Mouse (Mus musculus): ENCODE results near the gene Pigs. TPM values are rescaled to one million over a fixed set of nuclear protein-coding genes. Genes with fewer than 3 reads are reported as not detected.

Pigs gene
- total RNA-seq, 2 experiments from 2014 or later, result 56.2 to 62.4 TPM

GRCm38 (mm10) chr11:78333992-78334391 is 5.8 kb downstream of the Pigs start:
- DNase-seq (ENCODE audit: low spot score in 2 of 2), result no peak

DNA sequence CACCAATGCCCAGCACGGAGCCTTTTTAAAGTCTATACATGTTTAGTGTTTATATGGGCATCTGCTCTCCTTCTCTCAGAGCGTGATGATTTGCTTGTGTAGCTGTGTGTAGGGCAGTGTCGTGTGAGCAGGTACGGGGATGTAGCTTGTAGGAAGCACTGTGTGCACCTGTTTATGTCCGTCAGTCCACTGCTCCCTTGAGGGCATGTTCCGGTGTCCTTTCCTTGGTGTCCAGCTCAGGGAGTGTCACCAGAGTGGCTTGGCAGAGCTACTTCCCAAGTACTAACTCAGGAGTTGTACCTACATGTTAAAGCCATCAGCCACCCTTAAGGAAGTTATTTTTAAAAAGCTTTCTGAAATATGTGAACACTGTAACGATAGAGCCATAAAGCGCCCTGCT is 8.8 kb downstream of the Pigs start:
- DNase-seq (ENCODE audit: low spot score in 2 of 2), result no peak

DNA sequence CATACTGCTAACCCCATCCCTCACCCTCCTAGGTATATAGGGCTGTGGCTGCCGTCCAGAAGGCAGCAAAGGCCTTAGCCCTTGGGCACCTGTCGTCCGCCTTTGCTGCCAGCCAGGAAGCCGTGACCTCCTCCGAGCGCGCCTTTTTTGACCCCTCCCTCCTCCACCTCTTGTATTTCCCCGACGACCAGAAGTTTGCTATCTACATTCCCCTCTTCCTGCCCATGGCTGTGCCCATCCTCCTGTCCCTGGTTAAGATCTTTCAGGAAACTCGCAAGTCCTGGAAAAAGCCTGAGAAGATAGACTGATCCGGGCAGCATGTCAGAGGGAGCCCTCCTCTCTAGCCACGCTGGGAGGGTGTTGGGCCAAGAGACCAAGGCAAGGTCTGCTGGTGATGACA is 13.5 kb downstream of the Pigs start:
- no peak for DNase-seq (ENCODE audit: low spot score in 2 of 2)

DNA sequence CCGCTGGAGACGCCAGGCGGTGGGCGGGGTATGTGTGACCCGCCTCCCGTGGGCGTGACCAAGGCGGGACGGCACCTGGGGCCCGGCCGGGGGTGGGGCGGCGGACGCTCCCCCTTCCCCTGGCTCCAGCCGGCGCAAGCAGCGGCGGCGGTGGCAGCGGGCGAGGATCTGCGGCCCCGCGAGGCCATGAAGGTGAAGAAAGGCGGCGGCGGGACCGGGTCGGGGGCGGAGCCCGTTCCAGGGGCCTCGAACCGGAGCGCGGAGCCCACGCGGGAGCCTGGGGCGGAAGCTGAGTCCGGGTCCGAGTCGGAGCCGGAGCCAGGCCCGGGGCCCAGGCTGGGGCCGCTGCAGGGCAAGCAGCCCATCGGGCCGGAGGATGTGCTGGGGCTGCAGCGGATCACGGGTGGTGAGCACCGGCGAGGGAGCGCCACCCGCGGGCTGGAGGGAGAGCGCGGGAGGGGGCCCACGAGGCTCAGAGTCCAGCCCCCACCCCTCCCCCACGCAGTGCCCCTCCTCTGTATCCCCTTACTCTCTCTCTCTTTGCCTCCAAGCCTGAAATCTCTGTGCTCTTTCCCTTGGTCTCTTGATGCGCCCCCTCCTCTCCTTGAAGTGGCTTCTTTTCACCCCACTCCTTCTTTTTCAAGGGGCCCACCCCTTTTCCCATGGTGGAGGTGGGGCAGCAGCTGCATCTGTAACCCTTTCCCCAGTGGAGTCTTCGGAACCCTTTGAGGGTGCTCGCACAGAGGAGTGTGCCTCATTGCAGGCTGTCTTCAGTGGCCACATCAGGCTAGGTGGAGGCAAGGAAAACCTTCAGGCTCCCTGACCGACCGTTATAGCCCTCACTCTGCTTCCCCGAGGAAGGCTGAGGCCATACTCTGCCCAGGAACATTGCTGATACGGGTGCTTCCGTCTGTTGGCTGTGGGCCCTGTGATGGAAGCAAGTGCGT is 15.4 kb downstream of the Pigs start, which contains the start of gene Unc119:
TSS of gene Unc119 (plus strand) at position 102 of the 947 bp plus-strand sequence.
- peak; percentile 84 to 85 for DNase-seq (ENCODE audit: low spot score in 2 of 2)

DNA sequence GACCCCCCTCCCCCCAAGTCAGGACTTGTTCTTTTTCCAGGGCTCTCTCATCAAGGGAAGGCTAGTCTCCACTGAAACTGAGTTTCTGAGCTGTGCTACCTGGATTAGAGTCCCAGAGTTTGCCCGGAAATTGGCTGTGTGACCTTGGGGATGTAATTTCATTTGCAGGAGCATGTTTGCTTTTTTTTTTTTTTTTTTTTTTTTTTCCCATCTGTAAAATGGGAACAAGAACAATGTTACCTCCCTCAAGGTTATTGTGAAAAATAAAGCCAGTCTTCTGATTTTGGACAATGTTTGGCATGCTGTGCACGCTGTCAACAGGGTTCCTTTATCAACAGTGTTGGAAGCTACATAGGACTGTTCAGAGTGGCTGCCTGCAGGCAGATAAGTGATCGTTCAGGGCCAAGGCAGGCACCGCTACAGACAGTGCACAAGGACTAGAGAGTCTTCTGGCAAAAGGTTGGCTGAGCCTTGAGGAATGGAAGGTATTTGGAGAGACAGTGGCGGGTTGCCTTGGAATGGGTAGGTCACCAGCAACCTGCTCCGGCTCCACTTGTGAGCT is 16.2 kb downstream of the Pigs start:
- DNase-seq (ENCODE audit: low spot score in 2 of 2), result no peak

GRCm38 (mm10) chr11:78344890-78345715 is 16.9 kb downstream of the Pigs start:
- DNase-seq (ENCODE audit: low spot score in 2 of 2), result no peak

DNA sequence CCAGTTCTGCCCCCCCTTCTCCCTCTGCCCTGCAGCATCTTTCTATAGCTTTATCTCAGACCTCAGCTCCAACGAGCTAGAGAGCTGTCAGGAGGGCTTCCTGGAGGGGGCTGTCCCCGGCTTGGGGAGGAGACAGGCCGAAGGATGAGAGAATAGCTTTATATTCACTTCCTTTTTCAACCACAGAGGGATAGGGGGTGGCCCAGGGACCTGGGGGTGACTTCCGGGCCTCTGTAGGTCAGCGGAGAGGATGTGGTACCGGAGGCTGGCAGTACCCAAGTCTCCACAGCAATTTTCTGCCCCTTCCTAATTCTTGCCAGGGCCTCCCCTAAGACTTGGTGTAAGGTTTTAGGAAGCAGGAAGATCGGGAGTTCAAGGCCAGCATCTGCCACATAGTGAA is 17.6 kb downstream of the Pigs start:
- DNase-seq (ENCODE audit: low spot score in 2 of 2), result no peak

GRCm38 (mm10) chr11:78346326-78347069 is 18.3 kb downstream of the Pigs start:
- no peak for DNase-seq (ENCODE audit: low spot score in 2 of 2)

- DNase-seq (ENCODE audit: low spot score in 2 of 2), result peak; percentile 68
Measured at GRCm38 (mm10) chr11:78347070-78347754, 19.0 kb downstream of the Pigs start.

GRCm38 (mm10) chr11:78347908-78348307 is 19.7 kb downstream of the Pigs start:
- DNase-seq (ENCODE audit: low spot score in 2 of 2), result no peak

GRCm38 (mm10) chr11:78348474-78348873 is 20.3 kb downstream of the Pigs start:
- DNase-seq (ENCODE audit: low spot score in 2 of 2), result no peak

GRCm38 (mm10) chr11:78349441-78350358 is 21.5 kb downstream of the Pigs start:
- DNase-seq (ENCODE audit: low spot score in 2 of 2), result no peak

- no peak for DNase-seq (ENCODE audit: low spot score in 2 of 2)
Measured at GRCm38 (mm10) chr11:78353081-78353480, 24.9 kb downstream of the Pigs start.

GRCm38 (mm10) chr11:78354905-78355304 is 26.7 kb downstream of the Pigs start:
- DNase-seq (ENCODE audit: low spot score in 2 of 2), result no peak

DNA sequence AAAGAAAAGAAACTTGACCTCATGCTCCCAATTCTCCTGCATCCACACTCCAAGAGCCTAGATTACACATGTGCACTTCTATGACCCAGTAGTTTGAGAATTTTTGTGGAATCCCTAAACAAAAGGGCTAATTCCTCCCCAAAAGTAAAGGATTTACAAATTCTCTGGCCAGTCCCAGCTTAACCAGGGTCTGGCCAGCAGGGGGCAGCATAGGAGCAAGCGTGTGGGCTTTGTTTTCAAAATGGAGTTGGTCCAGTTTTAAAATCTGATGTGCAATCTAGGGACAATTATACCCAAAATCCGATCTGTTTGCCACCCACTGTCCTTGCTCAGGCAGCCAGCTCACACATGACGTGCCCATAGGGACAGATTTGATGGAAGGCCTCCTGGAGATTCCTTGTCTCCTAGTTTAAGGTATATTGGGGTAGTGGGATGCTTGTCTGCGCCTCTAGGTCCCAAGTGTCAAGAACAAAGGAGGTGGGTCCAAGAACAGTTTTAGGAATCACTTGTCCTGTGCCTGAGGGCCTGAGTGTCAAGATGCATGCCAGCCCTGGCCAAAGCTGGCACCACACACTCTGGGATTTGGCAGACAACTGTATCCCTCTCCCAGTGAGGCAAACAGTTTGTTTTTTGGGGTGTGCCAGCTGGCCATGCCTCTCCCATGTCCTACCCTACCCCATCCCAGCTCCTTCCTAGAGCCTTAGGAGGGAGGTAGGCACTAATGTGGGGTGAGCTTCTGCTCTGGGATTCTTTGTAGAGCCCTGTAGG is 27.4 kb downstream of the Pigs start:
- peak; percentile 78 to 80 for DNase-seq (ENCODE audit: low spot score in 2 of 2)

DNA sequence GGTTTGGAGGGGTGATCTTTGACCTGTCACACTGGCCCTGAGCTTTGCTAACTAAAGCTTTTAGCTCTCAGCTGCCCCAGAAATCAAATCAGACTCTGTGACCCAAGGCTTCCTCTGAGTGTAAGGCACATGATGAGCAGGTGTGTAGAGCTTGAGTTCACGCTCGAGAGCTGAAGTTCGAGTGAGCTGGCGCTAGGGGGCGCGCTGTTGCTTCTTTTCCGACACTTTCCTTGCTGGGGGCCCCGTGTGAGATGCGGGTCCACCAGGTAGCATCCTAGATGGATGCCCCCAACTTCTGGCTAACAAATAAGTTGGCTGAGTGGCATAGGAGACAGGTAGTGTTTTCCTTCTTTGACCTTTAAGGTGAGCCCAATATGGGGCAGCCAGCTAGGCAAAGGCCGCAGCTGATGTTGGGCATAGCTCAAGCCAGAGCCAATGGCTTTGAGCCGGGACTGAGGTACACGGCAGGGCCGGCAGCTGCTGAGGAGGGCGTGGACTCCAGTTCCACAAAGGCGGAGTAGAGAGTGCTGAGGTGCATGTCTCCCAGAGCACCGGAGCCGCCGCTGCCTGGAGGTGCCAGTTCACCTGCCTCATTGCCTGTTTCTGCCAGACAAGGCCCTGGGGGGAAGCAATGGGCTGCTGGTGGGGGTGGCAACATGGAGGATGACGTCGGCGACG is 30.3 kb downstream of the Pigs start:
- no peak for DNase-seq (ENCODE audit: low spot score in 2 of 2)

DNA sequence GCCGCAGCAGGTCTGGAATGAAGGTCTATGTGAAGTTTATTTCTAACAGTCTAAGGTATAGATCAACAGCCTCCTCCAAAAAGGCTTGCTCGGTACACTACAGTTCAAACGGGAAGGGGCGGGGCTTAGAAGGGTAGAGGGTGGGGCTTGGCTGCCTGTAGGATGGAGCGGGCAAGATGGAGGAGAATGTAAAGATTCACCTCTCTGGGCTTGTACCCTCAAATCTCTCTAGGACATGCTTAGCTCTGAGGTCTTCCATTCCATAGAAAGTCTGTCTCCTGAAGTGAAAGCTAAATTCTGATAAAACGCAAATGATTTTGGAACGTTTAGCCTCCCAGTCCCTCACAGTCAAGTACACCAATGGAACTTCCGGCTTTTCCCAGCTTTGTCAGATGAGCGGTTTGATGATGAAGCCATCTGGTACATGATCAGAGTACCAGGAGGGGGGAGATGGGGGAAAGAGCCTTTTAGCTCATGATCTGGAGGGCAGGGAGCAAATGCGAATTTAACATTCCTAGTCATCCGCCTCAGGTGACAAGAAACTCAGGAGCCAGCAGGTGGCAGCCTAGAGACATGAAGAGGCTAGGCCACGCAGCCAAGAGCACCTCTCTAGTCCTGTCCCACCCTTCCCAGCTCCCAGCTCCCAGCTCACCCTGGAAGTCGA is 32.0 kb downstream of the Pigs start:
- DNase-seq (ENCODE audit: low spot score in 2 of 2), result peak; percentile 69 to 75

Measured in adrenal gland, adult 18-20 months (tissue).